Mouse (Mus musculus) heart, postnatal 14 days (tissue): ENCODE measurements at regions not wholly inside any gene's neighbourhood (a gene's known extent, or its start where the extent isn't known, plus 50 kb on each side); places are given as distances from the start of the nearest gene placed in this dataset.

Experiments
- DNase-seq, 2 experiments: peaks; one replicate each; pipeline ENCODE4 v3.0.0; 2021 to 2022
- intact Hi-C: fragments of 180-260 bp; cut with DNase I; formaldehyde crosslinking; loops from one replicate; pipeline ENCODE4 v1.15.1; 2025

GRCm38 (mm10) chr13:85437009-85437408, 148.1 kb upstream of the Rasa1 start:
- DNase-seq: no peak
- intact Hi-C loops: no loop called here

GRCm38 (mm10) chr13:85436254-85436653, 147.3 kb upstream of the Rasa1 start:
- intact Hi-C loops: no loop called here
- no peak for DNase-seq

- DNase-seq: no peak
- intact Hi-C loops: no loop called here
Observed at GRCm38 (mm10) chr13:85430821-85431220, 141.9 kb upstream of the Rasa1 start.

- intact Hi-C loops: no loop called here
- DNase-seq: peak in 1 of 2 experiments; percentile 5
Observed at GRCm38 (mm10) chr13:85430040-85430439, 141.1 kb upstream of the Rasa1 start.

GRCm38 (mm10) chr13:85418671-85419070, 129.7 kb upstream of the Rasa1 start:
- intact Hi-C loops: no loop called here
- DNase-seq: no peak

- DNase-seq: no peak
- intact Hi-C loops: no loop called here
Observed at GRCm38 (mm10) chr13:85414951-85415350, 126.0 kb upstream of the Rasa1 start.

- intact Hi-C loops: no loop called here
- no peak for DNase-seq
Observed at GRCm38 (mm10) chr13:85411327-85411726, 122.4 kb upstream of the Rasa1 start.

- intact Hi-C loops: no loop called here
- no peak for DNase-seq
Observed at GRCm38 (mm10) chr13:85398834-85399233, 109.9 kb upstream of the Rasa1 start.

GRCm38 (mm10) chr13:85376338-85376998, 87.5 kb upstream of the Rasa1 start:
- DNase-seq: no peak
- intact Hi-C loops: no loop called here

- no peak for DNase-seq
- intact Hi-C loops: no loop called here
Observed at GRCm38 (mm10) chr13:85359621-85360020, 70.7 kb upstream of the Rasa1 start.

- DNase-seq: peak in 1 of 2 experiments; percentile 2
- intact Hi-C loops: no loop called here
Observed at GRCm38 (mm10) chr13:85359143-85359542, 70.2 kb upstream of the Rasa1 start.

- intact Hi-C loops: no loop called here
Observed at GRCm38 (mm10) chr13:85352061-85352460, 63.1 kb upstream of the Rasa1 start.

More at GRCm38 (mm10) chr13:85352061-85352460, 63.1 kb upstream of the Rasa1 start:
- no peak for DNase-seq
